Mouse (Mus musculus) CH12.LX (cell line): ENCODE measurements around the gene Orai1.

Experiments
- CTCF ChIP-seq, 2 experiments: IDR thresholded peaks in 1 of 2; conservative IDR thresholded peaks in 1 of 2; 2 replicates each; pipeline ENCODE4 v1.5.1; 2011 to 2012; ENCODE audit warnings: low read depth in 2 of 2, low read length in 2 of 2, improper control_type of control experiment in 1 of 2, inconsistent platforms in 1 of 2, mild to moderate bottlenecking in 1 of 2, moderate library complexity in 1 of 2
- EP300 ChIP-seq: IDR thresholded peaks from 2 replicates; pipeline ENCODE4 v1.6.1; 2011; ENCODE audit warnings: low read length, improper control_type of control experiment
- GABPA ChIP-seq: IDR thresholded peaks from 2 replicates; pipeline ENCODE4 v1.6.1; 2012; ENCODE audit warnings: low read depth, low read length, improper control_type of control experiment, inconsistent platforms; ENCODE audit not compliant: insufficient replicate concordance
- HCFC1 ChIP-seq: IDR thresholded peaks from 2 replicates; pipeline ENCODE4 v1.6.1; 2012; ENCODE audit warnings: low read depth, mild to moderate bottlenecking, inconsistent platforms, low read length, improper control_type of control experiment
- KAT2A ChIP-seq: IDR thresholded peaks from 2 replicates; pipeline ENCODE4 v1.6.1; 2012; ENCODE audit warnings: low read length, improper control_type of control experiment, inconsistent platforms; ENCODE audit not compliant: insufficient replicate concordance
- MAFK ChIP-seq: IDR thresholded peaks from 2 replicates; pipeline ENCODE4 v1.6.1; 2011; ENCODE audit warnings: low read length, improper control_type of control experiment; ENCODE audit not compliant: insufficient replicate concordance
- MEF2A ChIP-seq: IDR thresholded peaks from 2 replicates; pipeline ENCODE4 v1.6.1; 2014; ENCODE audit warnings: low read depth, mild to moderate bottlenecking, inconsistent platforms, low read length, improper control_type of control experiment, borderline replicate concordance
- NRF1 ChIP-seq: IDR thresholded peaks from 2 replicates; pipeline ENCODE4 v1.6.1; 2014; ENCODE audit warnings: low read depth, mild to moderate bottlenecking, inconsistent platforms, low read length, improper control_type of control experiment, moderate library complexity
- PAX5 ChIP-seq: IDR thresholded peaks from 2 replicates; pipeline ENCODE4 v1.6.1; 2012; ENCODE audit warnings: low read length, inconsistent platforms, mixed read lengths
- POLR2A ChIP-seq: IDR thresholded peaks from 2 replicates; pipeline ENCODE4 v1.6.1; 2011; ENCODE audit warnings: low read depth, mild to moderate bottlenecking, improper control_type of control experiment, low read length
- TCF12 ChIP-seq: IDR thresholded peaks from 2 replicates; pipeline ENCODE4 v1.6.1; 2014; ENCODE audit warnings: low read depth, mild to moderate bottlenecking, inconsistent platforms, low read length, improper control_type of control experiment
- USF1 ChIP-seq: IDR thresholded peaks from 2 replicates; pipeline ENCODE4 v1.6.1; 2014; ENCODE audit warnings: low read depth, mild to moderate bottlenecking, inconsistent platforms, low read length, improper control_type of control experiment
- ZMIZ1 ChIP-seq: IDR thresholded peaks from 2 replicates; pipeline ENCODE4 v1.6.1; 2012; ENCODE audit warnings: low read depth, mild to moderate bottlenecking, inconsistent platforms, low read length, improper control_type of control experiment

- TF ChIP-seq GABPA (no peak), TCF12 (no peak), HCFC1 (no peak), ZMIZ1 (no peak), EP300 (no peak), CTCF (conservative IDR thresholded peaks at IDR 0.05 in 1 of 2, IDR thresholded peaks at IDR 0.05 in 1 of 2; ENCODE audit: low read depth in 2 of 2, low read length in 2 of 2) (no peak), POLR2A (no peak), PAX5 (no peak), USF1 (no peak), MEF2A (no peak), NRF1 (no peak), KAT2A (no peak), MAFK (no peak; the same call in 1 of the 2 replicates)
Observed at GRCm38 (mm10) chr5:122994910-122995309, 20.0 kb upstream of the Orai1 start.
